Mouse (Mus musculus): ENCODE measurements around the gene Ppp2r5a. TPM values are rescaled to one million over a fixed set of nuclear protein-coding genes. Genes with fewer than 3 reads are reported as not detected.

The Ppp2r5a gene
- polyA plus RNA-seq, 1 experiment from 2014 or later, result 18.8 TPM

GRCm38 (mm10) chr1:191307766-191308455 is 95.2 kb downstream of the Ppp2r5a start:
- Histone ChIP-seq H3K27ac (ENCODE audit: low read length) (no peak overlapping the region), H3K4me1 (ENCODE audit: insufficient read depth, low read length) (peaks cover under 1% of the 10 kb centered on the region), H3K9ac (replicated peaks; ENCODE audit: low read length) (no peak overlapping the region), H3K4me2 (replicated peaks; ENCODE audit: low read depth, low read length) (no peak overlapping the region), H3K4me3 (ENCODE audit: low read length) (no peak overlapping the region), H3K27me3 (ENCODE audit: insufficient read depth, low read length) (no peaks in the 10 kb centered on the region), H3K9me3 (ENCODE audit: low read length) (0 out of 2 replicates have a peak, but pooled peaks cover 2% of the 10 kb centered on the region), H3K36me3 (ENCODE audit: insufficient read depth, low read length) (peaks cover 11% of the 10 kb centered on the region)
- ATAC-seq (ENCODE audit: low FRiP score, low TSS enrichment), result no peak
- 80% methylated on average over 9 of the region's 9 CpGs for WGBS

DNA sequence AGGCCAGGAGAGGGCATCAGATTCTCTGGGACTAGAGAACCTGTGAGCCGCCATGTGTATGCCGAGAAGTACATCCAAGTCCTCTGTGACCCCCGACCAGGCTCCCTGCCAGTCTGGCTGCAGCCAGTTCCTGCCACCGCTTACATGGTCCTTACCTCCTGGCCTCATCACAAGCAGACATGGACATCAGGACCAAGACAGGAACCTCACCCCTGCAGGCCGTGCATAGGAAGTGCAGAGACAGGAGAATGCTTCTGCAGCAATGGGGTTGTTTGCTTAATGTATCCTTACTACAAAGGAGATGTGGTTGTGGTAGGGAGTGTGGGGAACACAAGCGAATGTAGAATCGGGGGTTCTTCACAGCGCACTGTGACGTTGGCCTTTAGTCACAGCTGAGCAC is 96.8 kb downstream of the Ppp2r5a start:
- Histone ChIP-seq H3K27me3 (ENCODE audit: insufficient read depth, low read length) (no peaks in the 10 kb centered on the region), H3K9ac (replicated peaks; ENCODE audit: low read length) (no peak overlapping the region), H3K9me3 (ENCODE audit: low read length) (0 out of 2 replicates have a peak, but pooled peaks cover 2% of the 10 kb centered on the region), H3K4me3 (ENCODE audit: low read length) (no peak overlapping the region), H3K4me1 (ENCODE audit: insufficient read depth, low read length) (no peaks in the 10 kb centered on the region), H3K4me2 (replicated peaks; ENCODE audit: low read depth, low read length) (no peak overlapping the region), H3K27ac (ENCODE audit: low read length) (no peak overlapping the region), H3K36me3 (ENCODE audit: insufficient read depth, low read length) (peaks cover 11% of the 10 kb centered on the region)
- WGBS, result 69% methylated on average over 9 of the region's 9 CpGs
- no peak for ATAC-seq (ENCODE audit: low FRiP score, low TSS enrichment)

GRCm38 (mm10) chr1:191305610-191306009 is 97.5 kb downstream of the Ppp2r5a start:
- WGBS, result 66% methylated on average over 7 of the region's 7 CpGs
- no peak overlapping the region for H3K27ac ChIP-seq (ENCODE audit: low read length)
- ATAC-seq (ENCODE audit: low FRiP score, low TSS enrichment), result no peak
- no peaks in the 10 kb centered on the region for H3K27me3 ChIP-seq (ENCODE audit: insufficient read depth, low read length)
- no peak overlapping the region for H3K4me2 ChIP-seq (replicated peaks; ENCODE audit: low read depth, low read length)
- no peaks in the 10 kb centered on the region for H3K4me1 ChIP-seq (ENCODE audit: insufficient read depth, low read length)
- H3K9ac ChIP-seq (replicated peaks; ENCODE audit: low read length), result no peak overlapping the region
- H3K9me3 ChIP-seq (ENCODE audit: low read length), result 0 out of 2 replicates have a peak, but pooled peaks cover 2% of the 10 kb centered on the region
- H3K36me3 ChIP-seq (ENCODE audit: insufficient read depth, low read length), result peaks cover 11% of the 10 kb centered on the region
- H3K4me3 ChIP-seq (ENCODE audit: low read length), result no peak overlapping the region

GRCm38 (mm10) chr1:191304216-191304615 is 98.9 kb downstream of the Ppp2r5a start:
- 72% methylated on average over 6 of the region's 6 CpGs for WGBS
- no peak overlapping the region for H3K4me3 ChIP-seq (ENCODE audit: low read length)
- H3K9ac ChIP-seq (replicated peaks; ENCODE audit: low read length), result no peak overlapping the region
- H3K4me1 ChIP-seq (ENCODE audit: insufficient read depth, low read length), result no peaks in the 10 kb centered on the region
- H3K9me3 ChIP-seq (ENCODE audit: low read length), result 0 out of 2 replicates have a peak, but pooled peaks cover 2% of the 10 kb centered on the region
- no peak overlapping the region for H3K4me2 ChIP-seq (replicated peaks; ENCODE audit: low read depth, low read length)
- peaks cover 11% of the 10 kb centered on the region for H3K36me3 ChIP-seq (ENCODE audit: insufficient read depth, low read length)
- no peak overlapping the region for H3K27ac ChIP-seq (ENCODE audit: low read length)
- no peaks in the 10 kb centered on the region for H3K27me3 ChIP-seq (ENCODE audit: insufficient read depth, low read length)
- ATAC-seq (ENCODE audit: low FRiP score, low TSS enrichment), result no peak

GRCm38 (mm10) chr1:191303736-191304135 is 99.3 kb downstream of the Ppp2r5a start:
- no peak overlapping the region for H3K4me2 ChIP-seq (replicated peaks; ENCODE audit: low read depth, low read length)
- H3K27ac ChIP-seq (ENCODE audit: low read length), result no peak overlapping the region
- H3K36me3 ChIP-seq (ENCODE audit: insufficient read depth, low read length), result peaks cover 11% of the 10 kb centered on the region
- H3K9ac ChIP-seq (replicated peaks; ENCODE audit: low read length), result no peak overlapping the region
- ATAC-seq (ENCODE audit: low FRiP score, low TSS enrichment), result no peak
- no peaks in the 10 kb centered on the region for H3K4me1 ChIP-seq (ENCODE audit: insufficient read depth, low read length)
- WGBS, result 83% methylated on average over 3 of the region's 3 CpGs
- no peak overlapping the region for H3K4me3 ChIP-seq (ENCODE audit: low read length)
- no peaks in the 10 kb centered on the region for H3K27me3 ChIP-seq (ENCODE audit: insufficient read depth, low read length)
- H3K9me3 ChIP-seq (ENCODE audit: low read length), result 0 out of 2 replicates have a peak, but pooled peaks cover 2% of the 10 kb centered on the region

Other genes starting within 250 kb of the Ppp2r5a start
- gene Fam71a, start 238.5 kb downstream of the Ppp2r5a start, polyA plus RNA-seq (2015; fragmentation: Nextera tagmentation; extraction: Ambion mirVana), result not detected in 2 replicates
- gene Atf3, start 185.2 kb downstream of the Ppp2r5a start, polyA plus RNA-seq (2015; fragmentation: Nextera tagmentation; extraction: Ambion mirVana), result 4.1 and 4.4 TPM in 2 replicates
- 86.7 and 92.6 TPM in 2 replicates for gene Nenf, start 85.1 kb downstream of the Ppp2r5a start, polyA plus RNA-seq (2015; fragmentation: Nextera tagmentation; extraction: Ambion mirVana)
- 26.4 TPM in 2 replicates for gene Tmem206, start 77.4 kb downstream of the Ppp2r5a start, polyA plus RNA-seq (2015; fragmentation: Nextera tagmentation; extraction: Ambion mirVana)
- gene Dtl, start 172.3 kb upstream of the Ppp2r5a start, polyA plus RNA-seq (2015; fragmentation: Nextera tagmentation; extraction: Ambion mirVana), result 53.3 and 61.0 TPM in 2 replicates
- gene Ints7, start 172.4 kb upstream of the Ppp2r5a start, polyA plus RNA-seq (2015; fragmentation: Nextera tagmentation; extraction: Ambion mirVana), result 63.7 and 70.9 TPM in 2 replicates